Mouse (Mus musculus): Measurements from ENCODE around the gene Palm2.

GRCm38 (mm10) chr4:57755085-57755484 lies 321.0 kb downstream of the Palm2 start:
- TF ChIP-seq CTCF (IDR thresholded peaks at IDR 0.05; ENCODE audit: low read depth) = no peak
- TF ChIP-seq EP300 (IDR thresholded peaks at IDR 0.05; ENCODE audit: low read depth) = no peak

All from liver, postnatal 0 days (tissue).